Mouse (Mus musculus): ENCODE data around the gene Gm14434. TPM values are rescaled to one million over a fixed set of nuclear protein-coding genes. Genes with fewer than 3 reads are reported as not detected.
"Not testable (repeated sequence)": the region's sequence is repeated elsewhere in the genome, so short reads cannot be mapped to it uniquely, and the experiment has no call there.

Gm14434 gene
- not detected for total RNA-seq (2021)

DNA sequence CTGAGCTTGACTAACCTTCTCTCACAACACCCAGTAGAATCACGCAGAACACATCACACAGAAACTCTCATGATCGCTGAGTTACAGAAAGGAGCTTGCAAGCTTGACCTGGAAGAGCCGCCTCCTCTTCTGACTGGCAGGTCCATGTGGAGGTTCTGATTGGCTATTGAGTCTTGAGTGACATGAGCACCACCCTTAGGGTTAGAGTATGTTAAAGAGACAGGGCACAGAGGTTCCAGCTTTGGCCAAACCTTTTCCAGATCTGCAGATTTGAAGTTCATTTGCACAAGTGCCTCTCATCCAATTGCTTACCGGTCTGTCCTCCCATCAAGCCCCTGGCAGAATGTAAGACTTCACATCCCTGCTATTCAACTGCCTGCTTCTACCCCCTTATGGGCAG is at the start of gene Gm14434:
Gene Gm14434 (minus strand): TSS at position 101 of the 400 bp plus-strand sequence.
- DNase-seq (ENCODE audit: low spot score in 2 of 2); intact Hi-C loops (cut with DNase I): not testable (repeated sequence)

DNA sequence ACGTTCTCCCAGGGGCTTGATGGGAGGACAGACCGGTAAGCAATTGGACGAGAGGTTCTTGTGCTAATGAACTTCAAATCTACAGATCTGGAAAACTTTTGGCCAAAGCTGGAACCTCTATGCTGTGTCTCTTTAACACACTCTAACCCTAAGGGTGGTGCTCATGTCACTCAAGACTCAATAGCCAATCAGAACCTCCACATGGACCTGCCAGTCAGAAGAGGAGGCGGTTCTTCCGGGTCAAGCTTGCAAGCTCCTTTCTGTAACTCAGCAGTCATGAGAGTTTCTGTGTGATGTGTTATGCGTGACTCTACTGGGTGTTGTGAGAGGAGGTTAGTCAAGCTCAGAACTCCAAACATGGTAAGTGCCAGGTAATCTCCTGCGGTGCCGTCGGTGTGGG is 34.2 kb upstream of the Gm14434 start, which contains the start of gene Zfp967:
Gene Zfp967 (plus strand): TSS at position 301 of the 400 bp plus-strand sequence.
- intact Hi-C loops (cut with DNase I); DNase-seq (ENCODE audit: low spot score in 2 of 2): not testable (repeated sequence)

DNA sequence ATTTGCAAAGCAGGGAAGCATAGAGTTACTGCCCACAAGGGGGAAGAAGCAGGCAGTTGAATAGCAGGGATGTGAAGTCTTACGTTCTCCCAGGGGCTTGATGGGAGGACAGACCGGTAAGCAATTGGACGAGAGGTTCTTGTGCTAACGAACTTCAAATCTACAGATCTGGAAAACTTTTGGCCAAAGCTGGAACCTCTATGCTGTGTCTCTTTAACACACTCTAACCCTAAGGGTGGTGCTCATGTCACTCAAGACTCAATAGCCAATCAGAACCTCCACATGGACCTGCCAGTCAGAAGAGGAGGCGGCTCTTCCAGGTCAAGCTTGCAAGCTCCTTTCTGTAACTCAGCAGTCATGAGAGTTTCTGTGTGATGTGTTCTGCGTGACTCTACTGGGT is 63.3 kb downstream of the Gm14434 start, which contains the start of gene Gm14435:
Gene Gm14435 (plus strand): TSS at position 301 of the 400 bp plus-strand sequence.
- DNase-seq (ENCODE audit: low spot score in 2 of 2); intact Hi-C loops (cut with DNase I): not testable (repeated sequence)

Other genes starting within 250 kb of the Gm14434 start
- gene Gm11009, start 167.3 kb downstream of the Gm14434 start, total RNA-seq (2021) = not detected
- gene Gm14435, start 63.2 kb downstream of the Gm14434 start, total RNA-seq (2021) = 10 to 100 TPM; 16.3 to 19.9 TPM
- not detected for gene Zfp967, start 34.3 kb upstream of the Gm14434 start, total RNA-seq (2021)
- gene Gm14308, start 149.6 kb upstream of the Gm14434 start, total RNA-seq (2021) = 1 to 10 TPM; 2.5 to 8.4 TPM
- 10 to 100 TPM; 10.5 to 11.3 TPM for gene Zfp973, start 183.7 kb upstream of the Gm14434 start, total RNA-seq (2021)
- 10 to 100 TPM; 30.8 to 36.3 TPM for gene Gm14305, start 221.5 kb upstream of the Gm14434 start, total RNA-seq (2021)